Mouse (Mus musculus) right cerebral cortex, postnatal 10 days (tissue): Measurements from ENCODE around the gene Hsf5.

Source experiments
- DNase-seq, 2 experiments: peaks; one replicate each; pipeline ENCODE4 v3.0.0; 2021; ENCODE audit warnings: low spot score in 2 of 2

Gene Hsf5

DNA sequence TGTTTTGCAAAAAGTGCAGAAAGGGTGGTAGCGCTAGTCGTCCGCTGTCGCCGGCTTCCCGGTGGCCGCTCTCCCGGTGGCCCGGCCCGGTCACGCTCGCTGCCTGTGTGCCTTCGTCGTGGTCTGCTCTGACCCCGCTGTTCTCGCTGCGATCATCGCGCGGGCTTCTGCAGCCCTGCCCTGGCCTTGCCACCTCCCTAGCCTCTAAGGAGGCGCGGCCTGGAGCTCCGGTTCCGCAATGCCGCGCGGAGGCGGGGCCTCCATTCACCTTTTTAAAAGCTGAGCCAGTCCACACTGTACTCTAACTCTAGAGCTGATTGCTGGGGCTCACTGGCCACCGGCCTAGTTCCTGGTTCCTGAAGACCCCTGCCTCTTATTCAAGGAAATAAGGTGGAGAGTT is 22.2 kb downstream of the Hsf5 start:
- peak; percentile 37 to 40 for DNase-seq

DNA sequence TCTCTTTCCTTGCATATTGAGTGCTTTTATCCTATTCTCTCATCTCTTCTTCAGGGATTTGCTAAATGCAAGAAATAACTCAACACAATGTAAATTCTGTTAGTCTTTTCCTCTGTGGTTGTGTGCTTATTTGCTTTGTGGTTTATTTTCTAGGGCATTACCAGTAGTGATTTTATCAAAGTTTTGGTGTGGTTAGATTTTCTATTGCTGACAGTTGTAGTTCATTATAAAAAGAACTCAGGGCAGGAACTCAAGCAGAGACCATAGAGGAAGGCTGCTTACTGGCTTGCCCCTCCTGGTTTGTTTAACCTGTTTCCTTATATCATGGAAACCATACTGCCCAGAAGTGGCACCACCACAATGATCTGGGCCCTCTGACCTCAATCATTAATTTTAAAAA is 25.9 kb downstream of the Hsf5 start:
- no peak for DNase-seq

DNA sequence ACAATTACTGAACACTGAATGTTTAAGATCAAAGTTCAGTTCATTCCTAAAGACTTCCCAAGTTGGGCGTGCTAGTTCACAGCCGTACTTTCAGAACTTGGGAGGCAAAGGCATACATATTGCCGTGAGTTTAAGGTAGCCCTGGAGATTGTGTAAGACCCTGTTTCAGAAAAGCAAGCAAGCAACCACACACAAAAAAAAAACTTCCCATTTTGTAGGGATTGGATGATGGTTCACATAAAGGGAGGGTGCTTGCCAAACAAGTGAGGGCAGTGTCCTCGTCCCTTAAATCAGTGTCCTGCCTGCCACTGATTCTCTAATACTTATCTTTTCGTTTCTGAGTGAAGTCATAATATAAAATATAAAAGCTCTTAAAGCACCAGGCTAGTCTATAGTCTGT is 37.7 kb downstream of the Hsf5 start:
- DNase-seq, result no peak

DNA sequence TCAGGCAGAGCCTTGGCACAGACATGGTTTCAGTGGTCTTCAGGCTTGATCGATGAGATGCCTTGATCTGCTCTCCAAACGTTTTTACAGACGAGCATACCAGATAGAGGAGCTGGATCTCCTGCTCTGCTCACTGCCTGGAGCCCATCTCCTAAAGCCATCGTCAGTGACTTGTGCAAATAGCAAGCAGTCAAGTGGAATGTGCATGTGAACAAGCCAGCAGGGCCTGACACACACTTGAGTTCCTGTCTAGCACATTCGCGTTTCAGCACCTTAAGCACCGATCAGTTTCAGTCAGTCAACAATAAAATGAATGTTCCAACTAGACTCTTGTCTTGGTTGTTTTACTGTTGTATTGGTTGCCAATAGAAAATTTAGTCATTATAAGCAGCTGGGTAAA is 42.3 kb downstream of the Hsf5 start:
- DNase-seq, result no peak

DNA sequence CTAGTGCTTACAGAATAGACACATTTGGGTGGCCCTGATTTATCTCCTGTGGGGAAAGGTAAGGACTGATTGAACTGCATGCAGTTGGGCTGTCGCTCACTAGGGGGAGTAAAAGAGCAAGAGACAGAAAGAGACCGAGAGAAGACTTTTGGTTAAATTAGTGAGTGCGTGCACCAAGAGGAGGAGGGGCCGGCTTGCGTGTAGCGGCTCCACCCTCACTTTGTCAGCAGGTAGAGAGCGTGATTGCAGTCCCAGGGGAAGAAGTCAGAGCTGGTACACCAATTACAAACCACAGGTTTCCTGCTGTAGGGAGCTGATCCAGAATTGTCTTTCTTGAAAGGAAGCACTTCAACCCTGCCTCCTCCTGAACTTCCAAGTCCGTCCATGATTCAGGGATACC is 45.4 kb downstream of the Hsf5 start, which contains the start of gene Rnf43:
Rnf43 (plus strand) TSS at position 316 of the 400 bp plus-strand sequence.
- DNase-seq, result peak; percentile 82 to 87

DNA sequence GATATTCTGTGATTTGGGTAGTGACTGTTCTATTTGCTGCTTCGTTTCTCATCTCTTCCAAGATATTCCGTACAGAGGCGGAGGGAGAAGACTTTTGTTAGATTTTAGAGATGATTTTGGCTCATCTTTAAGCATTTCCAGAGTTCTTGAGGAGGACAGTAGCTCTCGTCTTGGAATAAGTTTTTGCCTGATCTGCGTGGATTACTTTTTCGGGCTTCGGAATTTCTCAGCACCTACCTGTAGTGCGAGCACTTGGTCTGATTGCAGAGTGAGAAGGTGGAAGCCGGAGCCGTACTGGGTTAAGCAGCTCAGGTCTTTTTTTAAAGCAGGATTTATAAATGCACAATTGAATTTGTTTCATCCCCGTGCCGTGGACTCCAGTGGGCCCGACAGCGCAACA is 45.9 kb downstream of the Hsf5 start:
- no peak for DNase-seq

DNA sequence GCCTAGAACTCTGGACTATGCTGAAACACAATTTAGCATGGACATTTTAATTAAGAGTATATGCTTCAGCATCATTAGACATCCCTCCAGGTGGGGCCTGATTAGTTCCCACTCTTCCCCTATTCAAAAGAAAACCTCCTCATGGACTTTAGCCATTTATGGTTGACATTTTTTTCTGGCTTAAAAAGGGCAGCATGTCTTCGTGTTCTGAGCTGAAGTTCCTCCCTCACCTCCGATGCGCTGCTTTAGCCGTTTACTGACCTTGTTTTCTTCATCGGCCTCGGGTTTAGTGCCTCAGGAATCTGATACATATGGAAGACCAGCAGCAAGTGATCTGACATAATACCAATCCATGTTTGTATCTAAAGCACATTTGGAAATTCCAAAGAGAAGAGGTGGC is 47.0 kb downstream of the Hsf5 start:
- no peak for DNase-seq

DNA sequence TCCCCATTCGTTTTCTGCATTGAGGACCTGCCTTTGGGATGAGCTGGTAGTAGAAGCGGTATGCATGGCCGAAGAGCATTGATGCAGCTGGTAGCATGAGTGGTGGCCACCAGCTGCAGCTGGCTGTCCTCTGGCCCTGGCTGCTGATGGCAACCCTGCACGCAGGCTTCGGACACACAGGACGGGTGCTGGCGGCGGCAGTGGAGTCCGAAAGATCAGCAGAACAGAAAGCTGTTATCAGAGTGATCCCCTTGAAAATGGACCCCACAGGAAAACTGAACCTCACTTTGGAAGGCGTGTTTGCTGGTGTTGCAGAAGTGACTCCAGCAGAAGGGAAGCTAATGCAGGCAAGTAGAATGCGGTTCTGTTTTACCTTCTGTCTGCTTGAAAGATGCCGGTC is 47.6 kb downstream of the Hsf5 start:
- no peak for DNase-seq

DNA sequence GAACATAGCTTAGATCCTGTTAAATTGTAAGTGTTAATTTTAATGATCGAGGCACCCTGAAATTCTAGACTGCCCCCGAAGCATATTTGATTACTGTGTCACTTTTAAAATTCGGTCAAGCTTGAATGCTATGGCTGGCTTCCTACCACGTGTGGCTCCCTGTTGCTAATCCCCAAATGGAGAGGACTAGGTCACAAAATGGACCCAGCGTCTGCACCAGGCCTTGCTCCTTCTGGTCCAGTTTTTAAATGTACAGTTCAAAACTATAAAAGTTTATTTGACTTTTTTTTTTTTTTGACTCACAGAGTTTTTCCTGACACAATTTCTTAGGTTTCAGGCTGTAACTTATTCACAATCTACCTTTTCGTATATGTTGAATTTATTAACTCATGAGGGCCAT is 48.3 kb downstream of the Hsf5 start:
- no peak for DNase-seq

DNA sequence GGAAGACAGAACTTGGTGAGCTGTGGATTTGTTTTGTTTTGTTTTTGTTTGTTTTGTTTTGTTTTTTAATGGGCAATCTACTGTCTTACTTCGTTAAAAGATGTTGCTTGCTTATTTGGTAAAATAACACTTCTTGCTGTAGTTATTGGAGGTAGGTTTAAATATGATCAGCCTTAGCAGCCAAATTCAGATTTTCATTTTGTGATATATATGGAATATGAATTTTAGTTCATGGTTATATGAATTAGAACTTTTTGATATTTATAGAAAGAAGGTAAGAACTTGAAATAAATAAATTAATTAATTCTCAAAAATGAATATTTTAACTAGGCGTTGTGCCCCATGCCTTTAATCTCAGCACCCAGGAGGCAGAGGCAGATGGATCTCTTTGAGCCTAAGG is 48.7 kb downstream of the Hsf5 start:
- no peak for DNase-seq

DNA sequence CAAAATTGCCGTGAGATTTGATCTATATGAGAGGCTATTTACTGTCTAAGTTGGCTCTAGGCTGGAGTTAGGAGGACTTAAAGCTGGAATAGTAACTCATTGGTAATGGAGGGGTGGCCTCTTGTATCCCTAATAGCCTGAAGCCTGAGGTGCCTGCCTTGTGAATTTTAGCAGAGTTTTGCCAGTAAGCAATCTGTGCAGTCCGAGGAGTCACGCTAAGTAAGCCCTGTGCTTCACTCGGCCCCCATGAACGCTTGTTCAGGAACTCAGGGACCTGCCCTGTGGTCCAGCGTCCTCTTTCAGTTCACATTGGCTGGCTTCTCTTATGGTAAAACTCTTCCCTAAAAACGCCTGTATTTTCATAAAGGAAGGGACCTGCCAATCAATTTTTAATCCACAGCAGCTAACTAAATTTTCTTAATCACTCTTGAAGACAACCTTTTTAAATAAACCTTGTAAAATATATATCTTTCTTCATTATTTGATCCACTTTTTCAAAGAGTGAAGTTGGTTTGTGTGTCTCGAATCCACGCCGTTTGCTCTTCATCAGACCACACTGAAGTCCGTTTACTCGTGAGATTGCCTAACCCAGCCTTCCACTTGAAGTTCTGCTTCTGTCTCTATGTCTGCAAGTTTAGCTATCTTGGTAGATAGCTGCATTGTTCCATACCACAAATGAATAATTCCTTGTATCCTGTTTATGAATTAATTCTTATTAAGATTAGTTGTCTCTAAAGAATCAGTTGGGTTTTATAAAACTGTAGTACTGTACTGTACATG is 49.5 kb downstream of the Hsf5 start:
- no peak for DNase-seq

DNA sequence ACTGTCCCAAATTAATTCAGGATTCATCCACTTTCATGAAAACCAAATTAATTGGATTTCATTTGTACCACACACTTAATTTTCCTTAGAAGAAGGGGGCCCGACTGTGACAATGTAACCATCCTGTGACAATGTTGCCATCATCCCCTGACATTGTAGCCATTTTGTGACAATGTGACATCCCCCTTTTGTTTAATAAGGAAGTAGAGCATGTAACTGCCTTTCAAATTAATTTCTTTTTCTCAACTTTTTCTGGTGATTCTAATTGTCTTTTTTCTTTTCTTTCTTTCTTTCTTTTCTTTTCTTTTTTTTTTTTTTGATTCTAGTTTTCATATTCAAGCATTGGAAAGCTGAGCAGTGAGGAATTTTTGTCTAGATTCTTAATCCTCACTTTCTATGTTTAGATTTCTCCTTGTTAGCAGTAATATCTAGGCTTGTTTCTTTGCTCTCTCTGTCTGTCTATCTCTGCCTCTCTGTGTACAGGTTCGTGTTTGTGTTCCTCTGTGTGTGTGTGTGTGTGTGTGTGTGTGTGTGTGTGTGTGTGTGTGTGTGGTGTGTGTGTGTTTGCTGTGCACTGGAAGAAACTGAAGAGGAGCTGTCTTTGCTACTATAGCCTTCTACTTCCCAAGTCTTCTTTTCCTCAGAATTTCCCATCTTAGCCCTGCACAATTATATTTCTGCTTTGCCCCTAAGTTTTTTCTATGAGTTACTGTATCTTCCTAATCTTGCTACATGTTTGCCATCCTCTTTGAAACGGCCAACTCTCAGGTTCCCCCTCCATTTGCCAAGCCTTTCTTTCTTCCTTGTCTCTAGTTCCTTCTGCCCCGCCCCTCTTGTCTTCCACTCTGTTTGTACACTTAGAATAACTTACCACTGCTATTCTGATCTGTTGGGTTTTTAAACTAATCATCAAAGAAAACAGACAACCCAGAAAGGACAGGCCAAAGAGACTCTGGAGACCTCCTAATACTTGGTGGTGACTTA is 50.4 kb downstream of the Hsf5 start:
- no peak for DNase-seq

DNA sequence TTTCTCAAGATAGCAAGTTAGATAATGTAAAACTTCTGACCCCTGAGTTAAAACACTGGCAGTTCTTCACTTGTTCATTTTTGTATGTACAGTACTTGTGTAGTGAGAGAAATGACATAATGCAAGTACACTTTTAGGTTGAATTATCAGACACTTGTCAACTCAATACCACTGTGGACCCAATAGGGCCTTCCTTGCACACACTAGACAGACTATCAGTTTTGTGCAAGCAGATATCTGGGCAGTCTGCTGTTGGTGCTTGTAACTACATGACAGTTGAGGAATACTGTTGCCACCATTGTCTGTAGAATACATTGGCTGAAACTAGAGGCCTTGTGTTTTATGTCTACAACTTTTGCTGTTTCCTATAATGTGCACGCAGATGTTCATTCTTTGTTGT is 56.3 kb downstream of the Hsf5 start:
- DNase-seq, result no peak

DNA sequence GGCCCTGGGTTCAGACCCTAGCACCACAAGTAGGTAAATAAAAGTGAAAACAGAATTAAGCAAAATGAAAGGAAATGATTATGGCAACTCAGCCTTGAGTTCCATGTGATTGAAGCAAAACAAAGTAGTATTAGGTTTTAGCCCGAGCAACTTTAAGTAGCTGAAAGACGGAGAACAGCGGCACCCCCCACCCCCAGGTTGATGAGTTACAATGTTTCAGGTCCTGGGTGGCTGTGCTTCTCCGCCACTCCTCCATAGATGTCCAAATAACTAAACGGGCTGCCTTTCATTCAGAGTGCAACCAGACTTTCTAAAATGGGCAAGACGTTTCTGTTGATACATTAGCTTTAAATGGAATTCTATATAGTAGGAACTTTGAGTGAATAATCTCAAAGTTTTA is 58.6 kb downstream of the Hsf5 start:
- no peak for DNase-seq

DNA sequence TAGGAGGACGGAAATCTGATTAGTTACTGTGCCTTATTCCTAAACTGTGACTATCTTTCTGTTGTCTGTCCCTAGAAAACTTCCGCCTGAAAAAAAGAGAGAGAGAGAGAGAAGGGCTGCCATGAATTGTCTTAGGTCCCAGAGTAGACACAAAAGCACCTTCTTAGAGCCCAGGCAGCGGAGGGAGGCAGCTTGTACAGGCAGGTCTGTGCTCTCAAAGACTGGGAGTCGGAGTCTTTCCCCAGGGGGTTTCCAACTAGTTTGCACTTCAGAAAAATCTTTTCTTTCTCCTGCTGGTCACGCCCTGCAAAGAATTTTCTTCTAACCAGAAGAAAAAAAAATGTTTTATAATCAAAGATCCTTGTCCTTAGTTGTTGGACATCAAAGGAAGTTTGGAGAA is 60.8 kb downstream of the Hsf5 start:
- DNase-seq, result no peak

DNA sequence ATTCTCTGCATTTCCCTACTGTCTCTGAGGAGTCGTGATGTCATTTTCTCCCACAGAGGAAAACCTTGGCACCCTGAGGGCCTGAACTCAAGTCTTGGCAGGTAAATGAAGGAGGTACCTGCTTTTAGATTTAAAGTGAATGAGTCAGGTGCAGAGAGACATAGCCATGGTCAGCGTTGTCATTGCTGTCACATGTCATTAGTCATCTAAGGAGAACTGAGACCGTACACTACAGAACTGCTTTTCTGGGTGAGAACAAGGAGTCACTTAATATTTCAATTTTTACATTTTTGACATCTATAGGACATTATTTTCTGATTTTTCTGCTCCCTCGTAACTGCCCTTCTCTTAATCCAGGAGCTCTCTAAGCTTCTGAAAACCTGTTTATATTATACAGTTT is 61.6 kb downstream of the Hsf5 start:
- no peak for DNase-seq

DNA sequence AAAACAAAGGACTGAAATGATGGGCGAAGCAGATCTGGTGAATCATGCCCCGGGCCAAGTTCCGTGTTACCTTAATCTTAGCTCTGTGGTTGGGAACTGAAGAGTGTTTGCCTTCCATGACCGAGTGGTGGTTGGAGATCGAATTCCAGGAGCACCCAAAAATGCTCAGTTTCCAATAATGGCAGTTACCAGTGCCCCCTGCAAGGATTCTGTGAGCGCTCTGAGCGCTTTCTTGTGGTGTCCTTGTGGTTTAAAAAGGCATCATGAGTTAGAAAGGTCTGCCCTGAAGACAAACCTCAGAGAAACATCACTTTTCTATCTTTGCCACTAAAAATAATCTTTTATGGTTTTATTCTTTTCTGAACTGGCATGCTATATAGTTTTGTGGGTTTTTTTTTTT is 62.0 kb downstream of the Hsf5 start:
- DNase-seq, result no peak

DNA sequence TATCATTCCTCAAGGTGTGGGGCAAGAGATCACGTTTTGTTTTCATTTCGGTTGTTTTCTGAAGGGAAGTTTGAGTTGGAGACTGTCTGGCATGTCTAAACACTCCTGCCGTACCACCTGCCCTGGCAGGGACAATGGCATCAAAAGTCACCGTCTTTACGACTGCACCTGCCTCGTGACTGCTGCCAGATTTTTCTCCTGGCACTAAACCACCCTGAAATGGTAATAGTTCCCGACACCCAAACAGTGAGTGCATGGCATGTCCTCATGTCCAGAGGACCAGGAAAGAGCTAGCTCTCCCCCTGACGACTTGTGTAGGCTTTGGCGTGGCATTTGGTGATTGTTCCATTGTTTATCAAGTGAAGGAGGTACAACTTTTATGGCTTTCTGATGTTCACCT is 63.8 kb downstream of the Hsf5 start:
- DNase-seq, result no peak

DNA sequence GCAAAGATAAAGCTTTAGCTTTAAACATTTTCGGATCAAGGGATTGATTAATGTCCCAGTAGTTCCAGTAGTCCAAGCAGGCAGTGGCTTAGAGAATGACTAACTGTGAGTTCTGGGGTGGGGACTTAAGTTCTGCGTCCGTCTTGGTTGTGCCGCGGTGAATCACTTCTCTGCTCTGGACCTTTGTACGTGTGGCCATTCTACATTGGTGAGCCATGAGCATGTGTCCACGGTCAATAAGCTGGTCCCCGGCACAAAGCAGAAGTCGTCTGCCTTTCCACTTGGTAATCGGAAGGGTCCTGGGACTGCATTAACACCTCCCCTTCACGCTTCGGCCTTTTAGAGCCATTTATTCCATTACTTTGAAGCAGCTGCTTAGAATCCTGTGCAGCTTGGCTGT is 65.1 kb downstream of the Hsf5 start:
- DNase-seq, result no peak

DNA sequence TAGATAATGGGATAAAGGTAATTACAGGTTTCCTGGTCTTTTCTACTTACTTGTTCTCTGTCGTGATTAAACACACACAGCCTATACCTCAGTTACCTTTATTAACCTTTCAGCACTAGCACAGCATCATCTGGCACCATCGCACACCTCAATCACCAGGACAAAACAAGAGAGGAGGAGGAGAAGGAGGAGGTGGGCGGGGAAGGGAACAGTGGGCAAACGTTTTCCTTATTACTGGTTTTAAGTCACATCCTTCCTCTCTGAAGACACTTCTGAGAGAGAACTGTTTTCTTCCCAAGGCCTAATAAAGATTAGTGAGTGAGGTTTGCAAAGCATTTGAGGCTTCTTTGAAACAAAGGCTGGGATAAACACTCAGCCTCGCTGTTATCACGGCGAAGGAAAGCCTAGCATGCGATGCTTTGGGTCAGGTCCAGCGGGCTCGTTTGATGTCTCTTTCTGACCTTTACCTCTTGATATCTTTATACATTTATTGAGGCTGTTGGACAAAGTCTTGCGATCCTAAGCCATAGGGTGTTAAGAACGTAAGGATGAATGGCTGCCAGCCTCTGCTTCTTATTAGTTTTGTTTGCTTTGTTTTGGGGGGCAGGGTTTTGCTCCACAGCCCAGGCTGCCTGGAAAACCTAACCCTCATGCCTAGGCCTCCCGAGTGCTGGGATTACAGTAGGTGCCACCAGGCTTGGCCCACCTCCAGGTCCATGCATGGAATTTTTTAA is 66.0 kb downstream of the Hsf5 start:
- DNase-seq, result no peak

DNA sequence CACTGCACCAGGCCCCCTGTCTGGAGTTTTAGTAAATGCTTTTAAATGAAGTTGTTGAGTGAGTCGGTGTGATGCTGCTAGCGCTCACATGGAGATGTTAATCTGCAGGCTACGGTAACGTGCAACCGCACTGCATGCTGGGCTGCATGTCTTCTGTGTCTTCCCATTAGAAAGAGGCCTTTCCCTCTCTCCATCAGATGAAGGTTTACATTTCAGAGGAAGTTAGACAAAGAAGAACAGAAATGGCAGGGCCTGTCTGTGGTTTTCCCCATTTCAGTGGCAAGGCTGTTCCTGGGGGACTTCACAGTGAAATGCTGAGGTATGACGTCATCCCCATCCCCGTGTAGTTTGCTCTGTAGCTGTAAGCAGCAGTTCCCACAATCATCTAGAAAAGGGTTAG is 69.4 kb downstream of the Hsf5 start:
- no peak for DNase-seq
